Mouse (Mus musculus) MEL (cell line): ENCODE data around the gene Fam227b. TPM values are rescaled to one million over a fixed set of nuclear protein-coding genes. Genes with fewer than 3 reads are reported as not detected.

Experiments
- DNase-seq: peaks from one replicate; pipeline ENCODE4 v3.0.0; 2011; ENCODE audit warnings: low read depth, low spot score
- H3K27ac ChIP-seq: 2 replicates; pipeline ENCODE4 v1.5.1; 2012; ENCODE audit warnings: low read depth, mild to moderate bottlenecking, control low read depth, low read length, moderate library complexity; ENCODE audit not compliant: control insufficient read depth
- H3K27me3 ChIP-seq, 2 experiments: fragments of 150-350 bp in 1 of 2; sonication (generic) in 1 of 2; 2 replicates each; pipeline ENCODE4 v1.6.1; 2012; ENCODE audit warnings: low read length in 2 of 2, mild to moderate bottlenecking in 2 of 2, improper control_type of control experiment in 1 of 2, moderate library complexity in 1 of 2; ENCODE audit not compliant: insufficient read depth in 2 of 2, control insufficient read depth in 1 of 2
- H3K36me3 ChIP-seq, 2 experiments: 2 replicates each; pipeline ENCODE4 v1.6.1; 2012 to 2014; ENCODE audit warnings: low read length in 2 of 2, improper control_type of control experiment in 1 of 2, inconsistent platforms in 1 of 2, mild to moderate bottlenecking in 1 of 2; ENCODE audit not compliant: insufficient read depth in 2 of 2, control insufficient read depth in 1 of 2
- H3K4me1 ChIP-seq, 2 experiments: fragments of 150-350 bp in 1 of 2; sonication (generic) in 1 of 2; 2 replicates each; pipeline ENCODE4 v1.6.1; 2012; ENCODE audit warnings: low read length in 2 of 2, improper control_type of control experiment in 1 of 2, mild to moderate bottlenecking in 1 of 2; ENCODE audit not compliant: insufficient read depth in 2 of 2, control insufficient read depth in 1 of 2
- H3K4me3 ChIP-seq, 2 experiments: fragments of 150-350 bp in 1 of 2; sonication (generic) in 1 of 2; 2 replicates each; pipeline ENCODE4 v1.5.1; 2012; ENCODE audit warnings: low read depth in 2 of 2, low read length in 2 of 2, mild to moderate bottlenecking in 2 of 2, moderate library complexity in 2 of 2, control low read depth in 1 of 2, improper control_type of control experiment in 1 of 2; ENCODE audit not compliant: control insufficient read depth in 1 of 2, insufficient read depth in 1 of 2
- H3K79me2 ChIP-seq: 2 replicates; pipeline ENCODE4 v1.6.1; 2012; ENCODE audit warnings: mild to moderate bottlenecking, low read length, moderate library complexity; ENCODE audit not compliant: control insufficient read depth, poor library complexity, insufficient read depth
- H3K9ac ChIP-seq: 2 replicates; pipeline ENCODE4 v1.6.1; 2012; ENCODE audit warnings: low read depth, mild to moderate bottlenecking, control low read depth, low read length, moderate library complexity; ENCODE audit not compliant: control insufficient read depth, poor library complexity, severe bottlenecking
- H3K9me3 ChIP-seq: fragments of 150-350 bp; sonication (generic); replicated peaks from 2 replicates; pipeline ENCODE4 v1.6.1; 2012; ENCODE audit warnings: mild to moderate bottlenecking, low read length, improper control_type of control experiment, moderate library complexity; ENCODE audit not compliant: insufficient read depth
- CHD1 ChIP-seq: IDR thresholded peaks from 2 replicates; pipeline ENCODE4 v1.6.1; 2012; ENCODE audit warnings: low read depth, mild to moderate bottlenecking, inconsistent platforms, low read length, improper control_type of control experiment
- CHD2 ChIP-seq: IDR thresholded peaks from 2 replicates; pipeline ENCODE4 v1.6.1; 2011; ENCODE audit warnings: low read length, improper control_type of control experiment
- CTCF ChIP-seq, 3 experiments: IDR thresholded peaks in 2 of 3; conservative IDR thresholded peaks in 1 of 3; 2 replicates each; pipeline ENCODE4 v1.5.1; 2011 to 2012; ENCODE audit warnings: low read length in 3 of 3, low read depth in 2 of 3, mild to moderate bottlenecking in 2 of 3, improper control_type of control experiment in 1 of 3, inconsistent platforms in 1 of 3, mixed read lengths in 1 of 3, moderate library complexity in 1 of 3; ENCODE audit not compliant: control insufficient read depth in 1 of 3, insufficient read depth in 1 of 3, poor library complexity in 1 of 3, severe bottlenecking in 1 of 3
- E2F4 ChIP-seq: IDR thresholded peaks from 2 replicates; pipeline ENCODE4 v1.6.1; 2011; ENCODE audit warnings: low read depth, low read length, improper control_type of control experiment, borderline replicate concordance
- ELF1 ChIP-seq: IDR thresholded peaks from 2 replicates; pipeline ENCODE4 v1.6.1; 2014; ENCODE audit warnings: low read depth, mild to moderate bottlenecking, inconsistent platforms, low read length, improper control_type of control experiment, moderate library complexity
- EP300 ChIP-seq, 2 experiments: IDR thresholded peaks; 2 replicates each; pipeline ENCODE4 v1.6.1; 2011; ENCODE audit warnings: improper control_type of control experiment in 2 of 2, low read length in 2 of 2, low read depth in 1 of 2, mild to moderate bottlenecking in 1 of 2
- ETS1 ChIP-seq: IDR thresholded peaks from 2 replicates; pipeline ENCODE4 v1.6.1; 2012; ENCODE audit warnings: low read depth, mild to moderate bottlenecking, inconsistent platforms, low read length, improper control_type of control experiment, moderate library complexity
- GATA1 ChIP-seq: IDR thresholded peaks from 2 replicates; pipeline ENCODE4 v1.6.1; 2011; ENCODE audit warnings: low read depth, low read length, improper control_type of control experiment
- MAX ChIP-seq: IDR thresholded peaks from 2 replicates; pipeline ENCODE4 v1.6.1; 2011; ENCODE audit warnings: low read length, improper control_type of control experiment
- MYB ChIP-seq: IDR thresholded peaks from 2 replicates; pipeline ENCODE4 v1.6.1; 2011; ENCODE audit warnings: mild to moderate bottlenecking, low read depth, low read length, improper control_type of control experiment
- NELFE ChIP-seq: IDR thresholded peaks from 2 replicates; pipeline ENCODE4 v1.6.1; 2011; ENCODE audit warnings: low read depth, low read length, improper control_type of control experiment
- POLR2AphosphoS2 ChIP-seq: IDR thresholded peaks from 2 replicates; pipeline ENCODE4 v1.6.1; 2011; ENCODE audit warnings: low read length, improper control_type of control experiment
- TBP ChIP-seq: IDR thresholded peaks from 2 replicates; pipeline ENCODE4 v1.8.0; 2011; ENCODE audit warnings: low read depth, low read length, improper control_type of control experiment
- TCF12 ChIP-seq: IDR thresholded peaks from 2 replicates; pipeline ENCODE4 v1.6.1; 2014; ENCODE audit warnings: low read depth, mild to moderate bottlenecking, inconsistent platforms, low read length, improper control_type of control experiment, moderate library complexity
- USF2 ChIP-seq, 2 experiments: IDR thresholded peaks; 2 replicates each; pipeline ENCODE4 v1.6.1; 2011 to 2012; ENCODE audit warnings: improper control_type of control experiment in 2 of 2, low read length in 2 of 2, borderline replicate concordance in 1 of 2, inconsistent platforms in 1 of 2, low read depth in 1 of 2, mild to moderate bottlenecking in 1 of 2; ENCODE audit not compliant: insufficient read depth in 1 of 2
- ZC3H11A ChIP-seq: IDR thresholded peaks from 2 replicates; pipeline ENCODE4 v1.6.1; 2012; ENCODE audit warnings: low read depth, mild to moderate bottlenecking, inconsistent platforms, low read length, improper control_type of control experiment
- ZNF384 ChIP-seq: IDR thresholded peaks from 2 replicates; pipeline ENCODE4 v1.6.1; 2012; ENCODE audit warnings: low read depth, mild to moderate bottlenecking, inconsistent platforms, low read length, improper control_type of control experiment
- polyA plus RNA-seq, 2 experiments: library from polyadenylated mRNA; stranded (reverse) in 1 of 2; unstranded in 1 of 2; fragments of >175 nt in 1 of 2; fragments of >200 nt in 1 of 2; gene quantifications; 2 replicates each; pipeline versions ENCODE4 v1.2.1 to v1.2.4; 2012; ENCODE audit warnings: low replicate concordance in 2 of 2, low read depth in 1 of 2; ENCODE audit not compliant: insufficient read length in 2 of 2, insufficient read depth in 1 of 2, missing spikeins in 1 of 2
- total RNA-seq: library from RNA; depleted of rRNA; stranded (reverse); fragments of 300-350 nt; gene quantifications from 2 replicates; pipeline ENCODE4 v1.2.3, GENCODE M21; 2012

The Fam227b gene
- total and polyA plus RNA-seq, 3 experiments = not detected

GRCm38 (mm10) chr2:126002291-126002690 is 149.5 kb downstream of the Fam227b start:
- Histone ChIP-seq H3K36me3 (no peaks in the 10 kb centered on the region), H3K9ac (no peak overlapping the region), H3K4me1 (no peaks in the 10 kb centered on the region), H3K79me2 (no peaks in the 10 kb centered on the region), H3K27me3 (peaks cover 0 to 3% of the 10 kb centered on the region in 2 experiments; a peak in 2 of 4 replicates), H3K4me3 (no peak overlapping the region), H3K27ac (no peak overlapping the region), H3K9me3 (no peaks in the 10 kb centered on the region)
- DNase-seq = no peak
- TF ChIP-seq E2F4 = no peak
- no peak for TF ChIP-seq GATA1

- Histone ChIP-seq H3K4me3 (no peak overlapping the region), H3K27me3 (peaks cover 0 to 2% of the 10 kb centered on the region in 2 experiments; a peak in 2 of 4 replicates), H3K36me3 (no peaks in the 10 kb centered on the region), H3K9ac (no peak overlapping the region), H3K79me2 (no peaks in the 10 kb centered on the region), H3K4me1 (no peaks in the 10 kb centered on the region), H3K27ac (no peak overlapping the region), H3K9me3 (no peaks in the 10 kb centered on the region)
- DNase-seq = no peak
- TF ChIP-seq ZC3H11A (no peak), MAX (no peak), ETS1 (no peak), CTCF (IDR thresholded peaks at IDR 0.05 in 2 of 3, conservative IDR thresholded peaks at IDR 0.05 in 1 of 3; ENCODE audit: control insufficient read depth in 1 of 3, insufficient read depth in 1 of 3, low read depth in 2 of 3, low read length in 3 of 3, poor library complexity in 1 of 3, severe bottlenecking in 1 of 3) (no peak), CHD2 (no peak), ELF1 (no peak), CHD1 (no peak), ZNF384 (no peak), EP300 (IDR thresholded peaks at IDR 0.05; ENCODE audit: low read depth in 1 of 2, low read length in 2 of 2) (no peak), MYB (no peak), USF2 (IDR thresholded peaks at IDR 0.05; ENCODE audit: borderline replicate concordance in 1 of 2, insufficient read depth in 1 of 2, low read depth in 1 of 2, low read length in 2 of 2) (no peak), TBP (no peak), TCF12 (no peak), NELFE (no peak), POLR2AphosphoS2 (no peak)
- TF ChIP-seq, all 39 proteins: peak for 0
Measured at GRCm38 (mm10) chr2:125975808-125976345, 175.9 kb downstream of the Fam227b start.
